Mouse (Mus musculus) embryonic facial prominence, embryonic 12.5 days (tissue): ENCODE measurements around the gene Spag4. TPM values are rescaled to one million over a fixed set of nuclear protein-coding genes. Genes with fewer than 3 reads are reported as not detected.

Experiments used
- ATAC-seq: fragments of 200-750 bp; cut with Nextera tagmentation; 2 replicates; pipeline ENCODE4 v1.8.0; 2017; ENCODE audit not compliant: insufficient number of reproducible peaks, insufficient read depth, low FRiP score, low TSS enrichment
- H3K27ac ChIP-seq: fragments of 300-500 bp; sonication (generic); 2 replicates; pipeline ENCODE4 v1.5.1; 2016; ENCODE audit warnings: mild to moderate bottlenecking
- H3K27me3 ChIP-seq: fragments of 300-500 bp; sonication (generic); 2 replicates; pipeline ENCODE4 v1.6.1; 2016; ENCODE audit warnings: mild to moderate bottlenecking, moderate library complexity
- H3K36me3 ChIP-seq: fragments of 300-500 bp; sonication (generic); 2 replicates; pipeline ENCODE4 v1.6.1; 2016; ENCODE audit warnings: mild to moderate bottlenecking
- H3K4me1 ChIP-seq: fragments of 300-500 bp; sonication (generic); 2 replicates; pipeline ENCODE4 v1.6.1; 2016
- H3K4me2 ChIP-seq: fragments of 300-500 bp; sonication (generic); replicated peaks from 2 replicates; pipeline ENCODE4 v1.6.1; 2016; ENCODE audit warnings: mild to moderate bottlenecking, moderate library complexity
- H3K4me3 ChIP-seq: fragments of 300-500 bp; sonication (generic); 2 replicates; pipeline ENCODE4 v1.5.1; 2016; ENCODE audit warnings: mild to moderate bottlenecking
- H3K9ac ChIP-seq: fragments of 300-500 bp; sonication (generic); 2 replicates; pipeline ENCODE4 v1.6.1; 2016; ENCODE audit warnings: mild to moderate bottlenecking, moderate library complexity
- H3K9me3 ChIP-seq: fragments of 300-500 bp; sonication (generic); 2 replicates; pipeline ENCODE4 v1.6.1; 2016; ENCODE audit warnings: mild to moderate bottlenecking, moderate library complexity
- WGBS: fragments of 180-500 bp; shearing (Covaris S2); methylation state at CpG from one replicate; pipeline ENCODE4 v1.1.7; 2016; 5-methylcytosine and 5-hydroxymethylcytosine counted together
- polyA plus RNA-seq: library from polyadenylated mRNA; unstranded; fragments of >200 nt; fragmentation: Nextera tagmentation; extraction: Ambion mirVana; gene quantifications from 2 replicates; pipeline ENCODE4 v1.2.1, GENCODE M21; 2016

Spag4 gene
- polyA plus RNA-seq, 1 experiment from 2014 or later, result 6.9 TPM

DNA sequence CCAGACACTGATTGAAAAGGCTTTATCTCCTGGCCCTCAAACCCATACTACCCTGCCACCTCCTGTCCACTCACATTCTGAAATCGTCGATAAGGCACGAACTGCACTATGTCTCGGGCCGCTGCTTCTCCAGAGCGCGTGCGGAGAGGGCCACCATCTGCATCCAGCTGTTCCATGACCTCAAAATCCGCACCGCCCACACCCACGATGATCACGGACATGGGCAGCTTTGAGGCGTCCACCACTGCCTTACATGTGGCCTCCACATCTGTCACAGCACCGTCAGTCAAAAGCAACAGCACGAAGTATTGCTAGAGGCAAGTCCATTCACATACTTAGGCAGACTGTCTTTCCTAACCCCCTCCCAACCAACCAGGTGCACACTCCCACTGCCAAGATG, 8.8 kb downstream of the Spag4 start:
- Histone ChIP-seq H3K27ac (no peak overlapping the region), H3K9me3 (no peaks in the 10 kb centered on the region), H3K27me3 (no peaks in the 10 kb centered on the region), H3K4me3 (no peak overlapping the region), H3K4me1 (no peaks in the 10 kb centered on the region), H3K36me3 (peaks cover 98% of the 10 kb centered on the region), H3K4me2 (no peak overlapping the region), H3K9ac (no peak overlapping the region)
- no peak for ATAC-seq
- 95% methylated on average over 15 of the region's 15 CpGs for WGBS

DNA sequence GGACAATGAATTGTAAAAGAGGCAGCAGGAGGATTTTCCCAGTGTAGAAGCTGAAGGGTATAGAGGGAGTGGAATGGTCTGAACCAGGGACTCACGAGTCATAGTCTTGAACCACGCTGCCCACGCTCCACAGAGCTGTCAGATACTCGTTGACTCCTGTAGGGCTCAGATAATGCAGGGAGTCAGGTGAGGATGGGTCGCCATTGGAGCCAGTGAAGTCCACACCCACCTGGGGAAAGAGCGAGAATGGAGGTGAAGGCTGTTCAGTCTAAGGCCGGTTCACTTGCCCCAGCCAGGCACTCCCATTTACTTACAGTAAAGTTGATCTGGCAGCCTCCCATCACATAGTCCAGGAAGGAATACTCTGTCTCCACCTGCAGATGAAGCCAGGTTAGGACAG, 12.5 kb downstream of the Spag4 start:
- peaks cover 3% of the 10 kb centered on the region; the same call in 1 of the 2 replicates for H3K4me1 ChIP-seq
- no peak overlapping the region for H3K27ac ChIP-seq
- no peak overlapping the region for H3K4me3 ChIP-seq
- no peaks in the 10 kb centered on the region for H3K27me3 ChIP-seq
- no peak overlapping the region for H3K9ac ChIP-seq
- H3K36me3 ChIP-seq, result peaks cover 69% of the 10 kb centered on the region
- no peak overlapping the region for H3K4me2 ChIP-seq
- no peak for ATAC-seq
- H3K9me3 ChIP-seq, result no peaks in the 10 kb centered on the region
- 89% methylated on average over 7 of the region's 7 CpGs for WGBS

DNA sequence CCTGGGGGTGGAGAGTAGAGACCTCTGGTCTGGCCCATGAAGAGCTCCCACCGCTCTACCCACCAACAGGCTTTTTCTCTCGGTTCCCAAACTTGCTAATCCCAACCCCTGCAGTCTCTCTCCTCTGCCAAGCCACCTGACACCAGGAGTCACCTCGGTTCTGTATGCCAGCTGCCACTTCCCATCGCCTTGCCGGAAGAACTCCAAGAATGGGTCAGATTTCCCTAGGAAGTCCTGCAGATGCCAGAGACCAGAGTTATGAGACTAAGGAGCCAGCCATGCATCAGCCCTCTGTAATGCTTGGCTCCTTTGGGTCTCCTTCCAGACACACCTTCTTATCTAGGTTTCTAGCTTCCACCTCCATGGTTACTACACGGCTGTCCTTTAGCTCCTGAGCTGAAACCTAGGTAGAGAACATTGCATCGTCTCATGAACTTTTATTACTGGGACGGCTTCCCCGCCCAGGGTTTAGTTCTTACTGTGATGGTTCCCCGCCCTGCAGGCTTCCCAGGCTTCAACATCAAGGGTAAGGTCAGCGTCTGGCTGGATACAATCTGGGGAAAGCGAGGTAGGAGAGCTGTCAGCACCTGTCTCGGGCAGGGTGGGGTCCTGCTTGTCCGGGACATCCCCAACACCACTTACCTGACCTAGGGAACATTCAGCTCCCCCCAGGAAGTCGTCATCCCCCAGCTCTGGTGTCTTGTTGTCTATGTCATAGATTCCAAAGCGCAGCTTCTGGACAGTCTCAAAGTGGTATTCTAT, 13.6 kb downstream of the Spag4 start:
- 91% methylated on average over 16 of the region's 16 CpGs for WGBS

DNA sequence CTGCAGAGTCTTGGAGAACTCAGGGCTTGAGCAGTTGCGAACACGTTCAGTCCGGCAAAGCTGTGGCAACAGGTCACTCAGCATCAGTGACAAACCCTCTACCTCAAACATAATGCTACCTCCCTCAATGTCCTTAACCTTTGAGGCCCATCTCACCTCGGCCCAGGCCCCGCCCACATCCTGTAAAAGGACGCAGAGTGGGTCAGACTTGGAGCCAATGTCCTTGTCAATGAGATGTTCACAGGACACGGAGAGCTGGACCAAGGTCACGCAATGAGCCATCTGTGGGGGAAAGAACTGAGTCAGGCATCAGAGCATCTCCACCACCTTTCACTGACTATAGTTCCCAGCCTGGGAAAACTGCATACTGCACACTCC, 14.2 kb downstream of the Spag4 start:
- H3K4me2 ChIP-seq, result no peak overlapping the region
- no peak overlapping the region for H3K27ac ChIP-seq
- peaks cover 3% of the 10 kb centered on the region; the same call in 1 of the 2 replicates for H3K4me1 ChIP-seq
- no peaks in the 10 kb centered on the region for H3K9me3 ChIP-seq
- peaks cover 52% of the 10 kb centered on the region for H3K36me3 ChIP-seq
- no peak overlapping the region for H3K9ac ChIP-seq
- no peak overlapping the region for H3K4me3 ChIP-seq
- no peaks in the 10 kb centered on the region for H3K27me3 ChIP-seq
- WGBS, result 88% methylated on average over 8 of the region's 8 CpGs
- no peak for ATAC-seq

More for the DNA sequence above, 13.6 kb downstream of the Spag4 start:
- H3K4me3 ChIP-seq, result no peak overlapping the region
- no peak overlapping the region for H3K9ac ChIP-seq
- no peak for ATAC-seq
- H3K27me3 ChIP-seq, result no peaks in the 10 kb centered on the region
- H3K4me1 ChIP-seq, result peaks cover 3% of the 10 kb centered on the region; the same call in 1 of the 2 replicates
- H3K9me3 ChIP-seq, result no peaks in the 10 kb centered on the region
- no peak overlapping the region for H3K27ac ChIP-seq
- peaks cover 58% of the 10 kb centered on the region for H3K36me3 ChIP-seq
- H3K4me2 ChIP-seq, result no peak overlapping the region

DNA sequence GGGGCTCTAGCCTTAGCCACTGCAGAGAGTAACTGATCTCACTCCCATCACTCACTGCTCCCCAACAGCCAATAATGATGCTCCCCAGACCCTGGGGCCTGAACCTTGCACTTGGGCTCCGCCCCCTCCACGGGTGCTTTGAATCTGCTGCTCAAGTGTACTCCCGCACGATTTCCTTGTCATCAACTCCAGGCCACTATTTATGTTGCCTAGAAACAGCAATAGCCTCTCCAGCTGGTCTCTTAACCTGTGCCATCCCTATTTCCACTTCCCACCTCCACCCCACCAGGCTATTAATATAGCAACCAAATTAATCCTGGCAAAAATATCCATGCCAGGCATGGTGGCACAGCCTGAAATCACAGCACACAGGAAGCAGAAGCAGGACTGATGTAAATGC, 14.7 kb downstream of the Spag4 start:
- Histone ChIP-seq H3K9ac (no peak overlapping the region), H3K9me3 (no peaks in the 10 kb centered on the region)

DNA sequence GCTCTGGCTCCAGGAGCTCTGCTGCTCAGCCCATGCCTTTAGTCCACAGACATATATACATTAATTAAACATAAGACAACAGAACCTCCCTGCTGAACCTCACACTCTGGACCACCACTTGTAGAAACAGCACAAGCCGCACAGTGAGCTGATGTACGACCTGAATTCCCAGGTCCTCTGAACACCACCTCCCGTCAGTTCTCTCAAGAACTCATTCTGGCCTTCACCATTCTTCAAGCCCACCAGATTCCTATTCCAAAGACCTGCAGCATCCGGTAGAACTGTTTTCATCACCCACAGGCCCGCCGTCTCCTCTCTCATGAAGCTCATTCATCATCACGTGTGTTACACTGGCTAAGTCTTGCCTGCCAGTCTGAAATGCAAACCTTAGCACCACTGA, 15.4 kb downstream of the Spag4 start:
- Histone ChIP-seq H3K4me2 (no peak overlapping the region), H3K27ac (no peak overlapping the region), H3K27me3 (no peaks in the 10 kb centered on the region), H3K9me3 (no peaks in the 10 kb centered on the region), H3K4me1 (peaks cover 3% of the 10 kb centered on the region; the same call in 1 of the 2 replicates), H3K9ac (no peak overlapping the region), H3K4me3 (no peak overlapping the region), H3K36me3 (peaks cover 40% of the 10 kb centered on the region)
- ATAC-seq, result no peak
- 88% methylated on average over 7 of the region's 7 CpGs for WGBS

More for the DNA sequence above, 14.7 kb downstream of the Spag4 start:
- H3K4me2 ChIP-seq, result no peak overlapping the region
- no peak overlapping the region for H3K4me3 ChIP-seq
- WGBS, result 45% methylated on average over 4 of the region's 4 CpGs
- no peaks in the 10 kb centered on the region for H3K27me3 ChIP-seq
- H3K4me1 ChIP-seq, result peaks cover 3% of the 10 kb centered on the region; the same call in 1 of the 2 replicates
- H3K27ac ChIP-seq, result no peak overlapping the region
- ATAC-seq, result 0 out of 2 replicates have a peak, but pooled peaks have one; percentile 23
- peaks cover 47% of the 10 kb centered on the region for H3K36me3 ChIP-seq

DNA sequence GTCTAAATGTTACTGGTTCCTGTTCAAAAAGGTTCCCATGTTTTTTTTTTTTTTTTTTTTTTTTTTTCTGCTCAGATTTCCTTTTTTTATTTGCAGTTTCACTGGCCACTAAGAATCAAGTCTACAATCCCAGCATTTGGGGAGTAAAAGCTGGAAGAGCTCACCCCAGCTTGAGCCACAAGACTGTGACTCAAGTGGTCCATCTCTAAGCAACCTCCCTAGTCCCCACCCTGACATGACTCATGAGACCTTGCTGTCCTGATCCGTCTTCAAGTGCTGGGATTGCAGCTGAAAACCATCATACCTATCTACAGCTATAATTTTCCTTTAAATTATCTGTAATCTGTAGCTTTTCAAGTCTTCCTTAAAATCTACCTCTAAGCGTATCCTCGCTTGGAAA, 19.6 kb downstream of the Spag4 start:
- Histone ChIP-seq H3K27ac (no peak overlapping the region), H3K9me3 (no peaks in the 10 kb centered on the region), H3K4me1 (peaks cover 3% of the 10 kb centered on the region; the same call in 1 of the 2 replicates), H3K27me3 (no peaks in the 10 kb centered on the region), H3K9ac (no peak overlapping the region), H3K4me2 (no peak overlapping the region), H3K36me3 (peaks cover under 1% of the 10 kb centered on the region; the same call in 1 of the 2 replicates), H3K4me3 (no peak overlapping the region)
- no peak for ATAC-seq
- WGBS, result 85% methylated on average over 3 of the region's 3 CpGs

DNA sequence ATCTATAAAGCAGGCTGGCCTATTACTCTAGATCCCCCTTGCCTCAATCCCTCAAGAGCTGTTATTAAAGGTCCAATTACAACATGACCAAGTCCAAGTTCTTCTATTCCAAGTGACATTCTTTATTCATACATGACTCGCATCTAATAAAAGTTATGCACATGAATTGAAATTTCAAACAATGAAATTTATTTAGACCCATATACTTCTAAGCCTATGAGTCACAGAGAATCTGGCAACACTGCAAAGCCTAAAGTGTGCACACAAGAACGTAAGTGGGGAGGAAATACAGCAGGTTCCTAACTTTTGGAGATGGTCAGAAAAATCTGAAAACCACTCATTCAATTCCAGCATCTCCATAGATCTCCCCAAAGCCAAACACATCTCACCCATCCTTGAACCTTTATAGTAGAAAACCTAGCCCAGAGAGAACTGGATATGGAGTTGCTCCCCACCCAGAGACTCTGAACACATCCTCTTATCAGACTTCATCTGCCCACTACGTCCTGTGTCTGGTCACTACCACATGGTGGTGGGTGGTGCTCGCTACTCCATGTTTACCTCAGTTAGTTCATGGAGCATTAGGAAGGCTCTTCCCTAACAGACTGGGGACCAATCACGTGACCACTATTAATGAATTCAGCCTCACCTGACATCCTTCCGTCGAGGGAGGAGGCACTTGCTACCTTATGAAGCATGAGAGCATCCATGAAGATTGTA, 22.6 kb downstream of the Spag4 start:
- Histone ChIP-seq H3K4me2 (no peak overlapping the region), H3K27ac (no peak overlapping the region), H3K36me3 (peaks cover 7% of the 10 kb centered on the region), H3K4me3 (no peak overlapping the region), H3K9me3 (no peaks in the 10 kb centered on the region), H3K9ac (no peak overlapping the region), H3K27me3 (no peaks in the 10 kb centered on the region), H3K4me1 (no peaks in the 10 kb centered on the region)
- no peak for ATAC-seq
- 85% methylated on average over 7 of the region's 7 CpGs for WGBS

DNA sequence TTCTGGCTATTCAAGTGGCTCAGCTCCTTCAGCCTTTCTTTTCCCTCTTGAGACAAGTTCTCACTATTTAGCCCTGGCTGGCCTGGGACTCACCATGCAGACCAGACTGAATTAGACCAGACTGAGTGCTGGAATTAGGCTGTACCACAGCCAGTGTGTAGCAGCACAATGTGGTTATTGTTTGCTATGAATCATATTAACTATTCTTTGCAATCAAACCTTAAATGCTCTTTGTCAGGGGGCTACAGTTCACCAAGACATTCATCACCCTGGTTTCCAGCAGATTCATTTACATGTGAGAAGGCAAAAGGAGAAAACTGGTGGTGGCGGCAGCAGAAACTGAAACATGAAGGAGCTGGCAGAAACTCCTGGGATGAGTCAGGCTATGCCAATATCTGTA, 24.8 kb downstream of the Spag4 start:
- WGBS, result 98% methylated on average over 1 of the region's 1 CpGs
- Histone ChIP-seq H3K4me2 (no peak overlapping the region), H3K4me3 (no peak overlapping the region), H3K27ac (no peak overlapping the region), H3K9ac (no peak overlapping the region), H3K9me3 (no peaks in the 10 kb centered on the region), H3K36me3 (peaks cover 8% of the 10 kb centered on the region), H3K27me3 (no peaks in the 10 kb centered on the region), H3K4me1 (no peaks in the 10 kb centered on the region)
- no peak for ATAC-seq

DNA sequence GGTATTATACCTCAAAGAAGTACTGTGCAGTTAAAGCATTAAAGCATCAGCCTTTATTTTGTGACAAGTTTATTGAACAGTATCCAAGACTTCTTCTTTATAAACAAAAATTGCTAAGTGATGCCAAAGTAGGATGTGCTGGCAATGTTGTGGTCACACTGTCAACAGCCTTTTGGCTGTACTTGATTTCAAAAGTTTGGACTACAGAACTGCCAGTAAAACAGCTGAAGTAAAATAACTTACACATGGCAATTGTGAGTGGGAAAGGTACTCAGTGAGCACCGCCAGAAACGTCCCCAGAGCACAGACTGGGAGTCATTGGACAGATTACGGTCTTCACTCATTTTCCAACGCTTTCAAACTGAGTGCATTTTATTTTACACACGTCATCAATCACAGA, 27.0 kb downstream of the Spag4 start:
- Histone ChIP-seq H3K4me1 (no peaks in the 10 kb centered on the region), H3K4me2 (no peak overlapping the region), H3K9ac (no peak overlapping the region), H3K27me3 (no peaks in the 10 kb centered on the region), H3K9me3 (no peaks in the 10 kb centered on the region), H3K27ac (no peak overlapping the region), H3K4me3 (no peak overlapping the region), H3K36me3 (peaks cover 30% of the 10 kb centered on the region)
- WGBS, result 80% methylated on average over 5 of the region's 5 CpGs
- no peak for ATAC-seq

DNA sequence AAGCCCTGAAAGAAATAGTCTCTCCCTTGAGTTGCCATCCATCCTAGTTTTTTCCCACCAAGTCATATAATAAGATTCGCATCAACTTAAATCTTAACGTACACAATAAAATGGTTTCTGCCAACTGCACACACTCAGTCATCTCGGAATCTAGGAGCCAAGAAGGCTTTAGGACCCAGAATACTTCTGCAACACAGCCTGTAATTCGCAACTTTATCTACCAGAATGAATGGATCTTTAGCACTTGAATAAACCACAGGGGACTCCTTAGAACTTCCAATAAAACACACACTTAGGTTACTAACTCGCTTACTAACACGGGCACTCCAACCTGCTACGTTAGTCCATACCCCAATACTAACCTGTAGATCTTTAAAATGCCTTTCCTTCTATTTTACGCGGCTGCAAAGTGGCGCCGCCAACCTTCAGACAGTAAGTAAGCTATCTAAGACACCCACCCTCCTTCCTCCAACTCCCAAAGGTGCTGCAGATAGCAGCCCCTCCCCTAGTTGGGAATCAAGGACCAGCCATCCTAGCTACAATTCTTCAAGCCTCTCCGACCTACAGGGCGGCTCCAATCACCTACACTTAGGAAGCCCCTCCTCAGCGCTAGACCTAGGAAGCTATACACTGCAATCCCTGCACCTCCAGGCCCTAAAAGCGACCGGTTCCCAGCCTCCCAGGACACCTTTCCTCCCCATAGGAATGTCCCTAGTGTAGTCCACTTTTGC, 45.8 kb downstream of the Spag4 start:
- Histone ChIP-seq H3K9ac (peak overlapping the region; percentile 97), H3K4me3 (peak overlapping the region; percentile 85), H3K4me2 (peak overlapping the region; percentile 61), H3K9me3 (no peaks in the 10 kb centered on the region), H3K4me1 (peaks cover 14% of the 10 kb centered on the region), H3K36me3 (0 out of 2 replicates have a peak, but pooled peaks cover 3% of the 10 kb centered on the region), H3K27me3 (no peaks in the 10 kb centered on the region), H3K27ac (peak overlapping the region; percentile 90)
- peak; percentile 56; the same call in 1 of the 2 replicates for ATAC-seq
- WGBS, result 1% methylated on average over 16 of the region's 16 CpGs
